Mouse (Mus musculus) urinary bladder, postnatal 14 days (tissue): ENCODE measurements at regions not wholly inside any gene's neighbourhood (a gene's known extent, or its start where the extent isn't known, plus 50 kb on each side); places are given as distances from the start of the nearest gene placed in this dataset.

ENCODE experiments used
- DNase-seq: peaks from one replicate; pipeline ENCODE4 v3.0.0; 2021; ENCODE audit warnings: low spot score

DNA sequence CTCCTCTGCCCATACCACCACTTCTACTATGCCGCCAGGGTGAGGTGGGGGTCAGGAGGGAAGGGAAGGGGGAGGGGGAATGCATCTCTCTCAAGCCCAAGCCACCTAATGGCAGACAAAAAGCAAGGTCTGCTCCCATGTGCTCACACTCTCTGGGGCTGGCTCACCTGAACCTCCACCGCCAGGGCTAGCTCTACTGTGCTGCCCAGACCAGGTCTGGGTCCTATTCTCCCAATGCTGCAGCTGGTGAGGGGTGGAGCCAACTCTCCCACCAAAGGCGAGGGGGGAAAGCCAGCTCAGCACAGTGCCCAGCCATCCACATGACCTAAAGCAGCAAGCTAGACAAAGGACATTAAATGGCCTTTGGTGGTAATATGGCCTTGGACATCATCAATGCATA is 158.6 kb downstream of the Chic2 start:
- DNase-seq: no peak

DNA sequence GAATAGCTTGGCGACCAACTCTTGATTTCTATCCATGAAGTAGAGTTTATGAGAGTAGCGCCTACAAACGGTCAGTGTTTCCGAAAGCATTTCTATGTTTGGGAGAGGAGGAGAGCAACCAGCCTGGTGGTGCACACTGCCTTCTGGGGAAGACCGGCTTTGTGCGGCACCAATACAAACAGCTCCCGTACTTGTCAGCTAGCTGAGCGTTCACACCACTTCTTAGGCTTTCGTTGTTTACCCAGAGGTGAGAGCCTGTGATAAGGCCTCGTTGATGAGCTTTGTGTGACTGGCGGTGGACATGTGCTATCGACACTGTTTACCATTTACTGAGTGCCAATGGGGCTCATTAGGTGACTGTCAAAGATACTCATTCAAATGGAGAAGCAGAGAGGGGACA is 162.0 kb downstream of the Chic2 start:
- no peak for DNase-seq

GRCm38 (mm10) chr5:74880669-74881226 is 163.8 kb downstream of the Chic2 start:
- peak; percentile 7 for DNase-seq

DNA sequence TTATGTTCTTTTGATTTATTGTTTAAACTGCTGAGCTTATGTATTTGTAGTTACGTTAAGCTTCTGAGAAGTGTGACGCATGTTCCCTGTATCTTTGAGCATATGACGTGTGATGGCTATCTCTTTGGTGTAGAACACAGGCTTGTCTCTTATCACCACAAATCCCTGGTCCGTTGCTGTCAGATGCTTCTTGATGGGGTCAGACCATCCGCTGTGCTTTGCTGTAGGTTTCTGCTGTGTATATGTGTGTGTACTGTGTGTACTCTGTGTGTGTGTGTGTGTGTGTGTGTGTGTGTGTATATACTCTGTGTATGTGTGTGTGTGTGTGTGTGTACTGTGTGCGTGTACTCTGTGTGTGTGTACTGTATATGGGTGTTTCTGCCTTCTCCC is 164.5 kb downstream of the Chic2 start:
- no peak for DNase-seq

DNA sequence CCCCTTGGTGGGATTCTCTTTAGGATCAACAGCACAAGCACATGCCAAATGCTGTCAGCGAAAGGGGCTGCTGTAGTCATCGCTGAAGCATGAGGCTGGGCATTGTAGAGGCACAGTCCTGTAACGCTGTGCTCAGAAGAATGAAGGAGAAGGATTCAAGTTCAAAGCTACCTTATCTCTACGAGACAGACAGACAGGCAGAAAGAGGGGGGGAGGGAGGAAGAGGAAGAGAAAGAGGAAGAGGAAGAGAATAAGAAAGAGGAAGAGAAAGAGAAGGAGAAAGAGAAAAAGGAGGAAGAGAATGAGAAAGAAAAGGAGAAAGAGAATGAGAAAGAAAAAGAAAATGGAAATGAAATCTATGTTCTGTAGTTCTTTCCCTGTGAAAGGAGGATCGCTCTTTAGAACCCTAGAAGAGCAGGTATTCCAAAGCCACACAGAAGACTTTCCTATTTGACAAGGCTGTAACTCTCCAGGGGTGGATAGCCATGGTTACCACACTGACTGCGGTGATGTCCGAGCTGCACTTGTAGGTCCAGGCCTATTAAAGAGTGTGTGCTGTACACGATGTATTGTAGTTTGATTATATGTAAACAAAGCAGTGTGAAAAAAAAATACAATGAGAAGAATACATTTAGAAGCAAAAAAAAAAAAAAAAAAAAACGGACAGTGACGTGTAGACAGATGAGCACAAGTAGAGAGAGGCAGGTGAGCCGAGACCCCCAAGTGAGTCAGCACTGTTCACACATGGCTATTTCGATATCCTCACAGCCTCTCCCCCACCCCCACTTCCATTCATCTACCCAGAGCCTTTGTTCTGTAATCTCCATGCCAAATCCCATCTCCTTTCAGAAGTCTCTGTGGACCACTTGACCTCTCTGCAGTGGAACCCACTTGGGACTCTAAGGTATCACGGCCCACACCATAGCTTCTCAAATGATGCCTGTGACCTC is 165.2 kb downstream of the Chic2 start:
- no peak for DNase-seq

DNA sequence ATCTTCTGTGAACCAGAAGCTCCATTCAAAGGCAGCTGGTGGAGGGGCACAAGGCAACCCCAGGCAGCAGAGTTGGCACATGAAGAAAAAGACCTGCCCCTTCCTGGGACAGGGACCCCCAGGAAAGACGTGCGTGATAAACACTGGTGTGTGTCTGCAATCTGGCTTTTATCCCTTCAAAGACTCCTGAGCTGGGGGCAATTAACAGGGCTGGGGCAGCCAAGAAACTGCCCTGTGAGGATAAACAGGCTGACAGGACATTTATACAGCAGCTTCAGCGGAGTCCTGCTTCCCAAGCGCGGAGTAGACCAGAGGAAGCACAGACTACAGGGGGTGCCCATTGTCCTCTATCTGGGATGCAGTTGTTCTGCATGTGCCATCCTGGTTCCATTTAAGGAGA is 167.0 kb downstream of the Chic2 start:
- no peak for DNase-seq

DNA sequence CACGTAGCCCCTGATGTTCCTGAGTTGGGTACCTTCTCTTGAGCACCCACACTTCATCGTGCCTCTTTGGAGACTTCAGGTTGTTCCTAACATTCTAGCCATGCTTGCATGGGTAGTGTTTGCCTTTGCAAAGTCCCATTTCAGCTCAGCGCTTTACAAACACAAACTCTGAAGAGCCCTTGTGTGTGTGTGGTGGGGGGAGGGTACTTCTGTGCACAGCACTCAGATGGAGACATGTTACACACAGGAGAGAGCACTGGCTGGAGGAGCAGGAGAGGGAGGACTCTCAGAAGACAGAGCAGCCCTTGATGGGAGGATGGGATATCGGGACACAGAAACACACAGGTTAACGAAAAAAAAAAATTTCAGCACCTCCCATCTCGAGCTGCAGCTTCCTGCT is 167.4 kb downstream of the Chic2 start:
- DNase-seq: no peak

- DNase-seq: peak; percentile 10
These were observed 169.9 kb downstream of the Chic2 start for GRCm38 (mm10) chr5:74874691-74875090.

GRCm38 (mm10) chr5:74870615-74871014 is 167.9 kb upstream of the Lnx1 start:
- DNase-seq: no peak

- DNase-seq: no peak
These were observed 164.5 kb upstream of the Lnx1 start for GRCm38 (mm10) chr5:74867113-74867785.

DNA sequence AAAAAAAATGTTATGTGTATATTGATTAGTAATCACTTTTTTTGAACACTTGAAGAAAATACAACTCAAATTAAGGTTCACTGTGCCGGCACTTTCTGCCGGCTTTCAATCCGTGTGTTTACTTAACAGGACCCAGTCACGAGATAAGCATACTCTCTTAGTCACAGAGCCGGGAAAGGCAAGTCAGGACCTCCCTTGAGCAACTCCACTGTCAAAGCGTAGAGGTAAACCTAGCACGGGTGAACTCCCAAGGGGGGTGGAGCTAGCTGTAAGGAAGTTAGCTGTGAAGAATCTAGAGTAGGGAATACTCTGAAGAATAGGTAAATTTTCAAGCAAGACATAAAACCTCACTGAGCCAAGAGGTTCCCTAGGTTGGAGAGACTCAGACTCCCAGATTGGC is 164.0 kb upstream of the Lnx1 start:
- DNase-seq: peak; percentile 18

DNA sequence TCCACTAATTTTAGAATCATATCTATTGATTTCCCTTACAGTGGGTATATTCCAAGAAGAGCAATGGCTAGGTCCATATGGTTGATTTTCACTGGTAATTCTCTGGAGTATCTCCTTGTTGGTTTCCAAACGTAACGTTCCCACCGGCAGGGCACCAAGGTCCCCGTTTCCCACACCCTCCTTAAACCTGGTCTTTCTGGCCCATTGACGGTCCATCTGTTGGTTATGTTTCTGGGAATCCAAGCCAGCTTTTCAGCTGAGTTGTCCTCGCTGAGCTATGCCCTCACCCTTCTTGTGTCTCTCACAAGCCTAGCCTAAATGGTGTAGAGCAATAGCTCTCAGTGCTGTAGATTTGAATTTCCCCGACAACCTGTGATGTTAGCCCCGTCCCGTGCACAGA is 162.7 kb upstream of the Lnx1 start:
- DNase-seq: no peak

- DNase-seq: peak; percentile 40
These were observed 161.9 kb upstream of the Lnx1 start for GRCm38 (mm10) chr5:74864540-74865157.

DNA sequence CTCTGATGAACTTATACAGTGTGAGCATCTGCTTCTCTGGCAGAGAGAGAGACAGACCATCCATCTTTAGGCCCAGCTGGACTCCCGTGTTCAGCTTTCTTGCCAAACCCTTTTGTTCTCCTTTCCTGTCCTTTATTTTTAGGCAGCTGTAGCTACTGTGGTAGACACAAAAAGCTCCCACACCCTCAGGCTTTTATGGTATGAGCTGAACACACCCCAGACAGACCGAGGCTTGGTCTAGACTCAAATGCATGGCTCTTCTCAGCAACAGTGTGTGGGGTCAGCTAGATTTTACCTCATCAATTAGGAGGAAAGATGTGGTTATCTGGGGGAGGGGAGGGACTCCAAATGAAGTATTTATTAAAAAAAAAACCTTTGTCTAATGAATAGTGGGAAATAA is 158.6 kb upstream of the Lnx1 start:
- no peak for DNase-seq

GRCm38 (mm10) chr5:74857861-74858260 is 155.1 kb upstream of the Lnx1 start:
- DNase-seq: no peak

- DNase-seq: no peak
These were observed 154.4 kb upstream of the Lnx1 start for GRCm38 (mm10) chr5:74857161-74857560.

DNA sequence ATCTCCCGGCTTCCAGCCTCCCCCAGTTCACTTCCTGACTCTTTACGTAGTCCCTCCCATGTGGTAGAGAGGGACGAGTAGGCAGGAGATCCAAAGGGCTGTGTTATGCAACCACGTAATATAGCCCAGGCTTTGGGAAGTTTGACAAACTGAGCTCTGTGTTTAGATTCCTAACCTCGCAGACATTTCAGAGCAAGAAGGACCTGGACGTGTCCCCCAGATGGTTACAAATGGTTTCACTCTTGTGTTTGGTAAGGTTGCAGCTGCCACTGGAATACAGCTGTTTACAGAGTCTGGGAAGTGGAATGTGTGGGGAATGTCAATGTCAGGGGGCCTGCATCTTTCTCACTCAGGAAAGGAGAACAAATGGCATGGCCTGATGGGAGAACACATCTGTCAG is 145.1 kb upstream of the Lnx1 start:
- DNase-seq: no peak

GRCm38 (mm10) chr5:74846674-74847073 is 144.0 kb upstream of the Lnx1 start:
- no peak for DNase-seq

GRCm38 (mm10) chr5:74834401-74834800 is 131.7 kb upstream of the Lnx1 start:
- DNase-seq: no peak

GRCm38 (mm10) chr5:74833887-74834286 is 131.2 kb upstream of the Lnx1 start:
- DNase-seq: no peak

- no peak for DNase-seq
These were observed 129.3 kb upstream of the Lnx1 start for GRCm38 (mm10) chr5:74832011-74832410.

- DNase-seq: no peak
These were observed 127.9 kb upstream of the Lnx1 start for GRCm38 (mm10) chr5:74830646-74831045.

- DNase-seq: no peak
These were observed 126.3 kb upstream of the Lnx1 start for GRCm38 (mm10) chr5:74829003-74829402.
